Comparison of ENCODE assay signal across 27 mouse cellular contexts in the genomic region with DNA sequence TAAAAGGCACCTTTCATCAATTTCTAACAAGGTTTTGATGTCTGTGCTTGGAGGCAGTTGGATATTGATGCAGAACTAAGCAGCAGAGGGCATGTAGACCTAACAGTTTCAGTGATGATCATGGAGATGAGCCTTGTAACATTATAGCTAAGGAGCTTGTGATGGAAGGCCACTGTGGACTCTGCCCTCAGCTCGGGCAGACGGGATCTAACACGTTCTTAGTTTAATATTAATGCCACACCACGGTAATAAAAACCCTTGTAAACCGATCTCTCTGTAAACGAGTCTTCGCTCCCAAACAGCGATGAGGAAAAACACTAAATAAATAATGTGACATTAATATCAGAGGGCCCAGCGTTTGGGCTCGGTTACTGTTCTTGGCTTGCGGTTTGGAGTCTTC.
DNase-seq lines count a peak whose midpoint lies in the region; ATAC-seq and TF ChIP-seq lines count a peak whose summit lies in the region.
"Had no signal": no experiment of that assay in that cellular context is flagged by ENCODE, and none has a peak within 500 bp of the region (broad histone marks: within the 10 kb centered on the region; RNA-seq: fewer than 3 reads in every experiment).

No protein-coding gene starts in this region.

- H3K9ac ChIP-seq in intestine, embryonic 16.5 days (ENCODE audit: low read depth, low read length), result no peak overlapping the region
- no peak overlapping the region for H3K9ac ChIP-seq in intestine, embryonic 15.5 days
- H3K9ac ChIP-seq in forebrain, embryonic 13.5 days, result no peak overlapping the region
- H3K9ac ChIP-seq: embryonic facial prominence, embryonic 13.5 days; forebrain, embryonic 12.5 days; heart, embryonic 13.5 days; hindbrain, embryonic 14.5 days had no signal

- no peak overlapping the region for H3K4me2 ChIP-seq in intestine, embryonic 16.5 days (ENCODE audit: low read depth, low read length)
- H3K4me2 ChIP-seq in intestine, embryonic 15.5 days (replicated peaks), result no peak overlapping the region
- no peak overlapping the region for H3K4me2 ChIP-seq in forebrain, embryonic 13.5 days
- H3K4me2 ChIP-seq: embryonic facial prominence, embryonic 13.5 days; forebrain, embryonic 12.5 days; heart, embryonic 13.5 days; hindbrain, embryonic 14.5 days had no signal

- H3K27ac ChIP-seq in intestine, embryonic 16.5 days (ENCODE audit: low read length), result no peak overlapping the region
- H3K27ac ChIP-seq in intestine, embryonic 15.5 days, result no peak overlapping the region
- no peak overlapping the region; the same call in 1 of the 2 replicates for H3K27ac ChIP-seq in kidney, adult 2 months (ENCODE audit: insufficient read depth, low read depth, low read length)
- H3K27ac ChIP-seq in forebrain, embryonic 13.5 days, result no peak overlapping the region
- H3K27ac ChIP-seq: embryonic facial prominence, embryonic 10.5 days; embryonic facial prominence, embryonic 13.5 days; forebrain, embryonic 12.5 days; heart, adult 2 months; heart, embryonic 10.5 days; heart, embryonic 13.5 days; hindbrain, embryonic 14.5 days had no signal

- H3K27me3 ChIP-seq in intestine, embryonic 16.5 days (replicated peaks; ENCODE audit: control insufficient read depth, insufficient read depth, low read length), result no peaks in the 10 kb centered on the region
- no peaks in the 10 kb centered on the region for H3K27me3 ChIP-seq in intestine, embryonic 15.5 days (replicated peaks)
- no peaks in the 10 kb centered on the region for H3K27me3 ChIP-seq in kidney, adult 2 months (replicated peaks; ENCODE audit: control insufficient read depth, insufficient read depth, low read length)
- no peaks in the 10 kb centered on the region for H3K27me3 ChIP-seq in forebrain, embryonic 13.5 days
- H3K27me3 ChIP-seq: embryonic facial prominence, embryonic 13.5 days; forebrain, embryonic 12.5 days had no signal

- DNase-seq in kidney, adult 2 months, result peak; percentile 77
- DNase-seq in kidney, postnatal 10 days, result no peak
- peak; percentile 5 for DNase-seq in kidney, postnatal 14 days
- DNase-seq: adrenal gland, adult 8-10 months; adrenal gland, postnatal 25 days; cerebellum, adult 11-12 months; cerebellum, adult 8-10 months; cerebellum, postnatal 10 days; cerebellum, postnatal 36 days; embryo, embryonic 11 days; gastrocnemius, postnatal 10 days; gastrocnemius, postnatal 36 days; heart, adult 2 months; heart, postnatal 14 days; heart, postnatal 4 days had no signal

- H3K4me3 ChIP-seq in intestine, embryonic 16.5 days (ENCODE audit: low read length), result no peak overlapping the region
- no peak overlapping the region for H3K4me3 ChIP-seq in intestine, embryonic 15.5 days (replicated peaks)
- no peak overlapping the region for H3K4me3 ChIP-seq in kidney, adult 2 months (ENCODE audit: insufficient read depth, low read depth, low read length)
- no peak overlapping the region for H3K4me3 ChIP-seq in forebrain, embryonic 13.5 days
- H3K4me3 ChIP-seq: embryonic facial prominence, embryonic 10.5 days; embryonic facial prominence, embryonic 13.5 days; erythroblast, embryonic 14.5 days; forebrain, embryonic 12.5 days; heart, adult 2 months; heart, embryonic 10.5 days; heart, embryonic 13.5 days had no signal

- TF ChIP-seq CTCF in kidney, adult 2 months (conservative IDR thresholded peaks at IDR 0.05; ENCODE audit: insufficient read depth, insufficient read length, low read depth, low read length), result no peak

- no peaks in the 10 kb centered on the region for H3K9me3 ChIP-seq in intestine, embryonic 16.5 days (ENCODE audit: control insufficient read depth, low read length)
- no peaks in the 10 kb centered on the region for H3K9me3 ChIP-seq in intestine, embryonic 15.5 days
- no peaks in the 10 kb centered on the region for H3K9me3 ChIP-seq in forebrain, embryonic 13.5 days (replicated peaks)
- H3K9me3 ChIP-seq: embryonic facial prominence, embryonic 10.5 days; embryonic facial prominence, embryonic 13.5 days; forebrain, embryonic 12.5 days; heart, embryonic 10.5 days; heart, embryonic 13.5 days had no signal

- TF ChIP-seq POLR2A in kidney, adult 2 months (IDR thresholded peaks at IDR 0.05; ENCODE audit: low read depth, low read length), result no peak

- no peaks in the 10 kb centered on the region for H3K4me1 ChIP-seq in intestine, embryonic 16.5 days (ENCODE audit: control insufficient read depth, insufficient read depth, low read length)
- H3K4me1 ChIP-seq in intestine, embryonic 15.5 days (replicated peaks), result no peaks in the 10 kb centered on the region
- peaks cover 4% of the 10 kb centered on the region; the same call in 1 of the 2 replicates for H3K4me1 ChIP-seq in kidney, adult 2 months (ENCODE audit: control insufficient read depth, insufficient read depth, low read length)
- H3K4me1 ChIP-seq in forebrain, embryonic 13.5 days, result no peaks in the 10 kb centered on the region
- H3K4me1 ChIP-seq: embryonic facial prominence, embryonic 10.5 days; embryonic facial prominence, embryonic 13.5 days; forebrain, embryonic 12.5 days; heart, embryonic 10.5 days; heart, embryonic 13.5 days had no signal

- ATAC-seq in intestine, embryonic 16.5 days, result peak; percentile 67
- ATAC-seq in intestine, embryonic 15.5 days, result no peak
- ATAC-seq in forebrain, embryonic 13.5 days, result no peak
- ATAC-seq: activated CD4-positive, CD25-positive, alpha-beta regulatory T cell, adult 4 months; forebrain, embryonic 16.5 days had no signal

- H3K36me3 ChIP-seq in intestine, embryonic 16.5 days (ENCODE audit: control insufficient read depth, insufficient read depth, low read length), result no peaks in the 10 kb centered on the region
- no peaks in the 10 kb centered on the region for H3K36me3 ChIP-seq in intestine, embryonic 15.5 days
- no peaks in the 10 kb centered on the region for H3K36me3 ChIP-seq in kidney, adult 2 months (ENCODE audit: control insufficient read depth, insufficient read depth, low read length)
- no peaks in the 10 kb centered on the region for H3K36me3 ChIP-seq in forebrain, embryonic 13.5 days (ENCODE audit: poor library complexity, severe bottlenecking)
- H3K36me3 ChIP-seq: embryonic facial prominence, embryonic 10.5 days; embryonic facial prominence, embryonic 13.5 days; forebrain, embryonic 12.5 days; heart, embryonic 10.5 days; heart, embryonic 13.5 days had no signal

- WGBS in intestine, embryonic 16.5 days, result 54% methylated on average over 11 of the region's 11 CpGs
- 77% methylated on average over 11 of the region's 11 CpGs for WGBS in intestine, embryonic 15.5 days
- WGBS in kidney, adult 2 months, result 51% methylated on average over 11 of the region's 11 CpGs
- 93% methylated on average over 11 of the region's 11 CpGs for WGBS in forebrain, embryonic 13.5 days
